Comparison of ENCODE assay signal across 7 mouse cellular contexts in genomic region chr5:150521937-150522866, GRCm38 (mm10). TPM values are rescaled to one million over a fixed set of nuclear protein-coding genes. Genes with fewer than 3 reads are reported as not detected.
DNase-seq lines count a peak whose midpoint lies in the region; ATAC-seq lines count a peak whose summit lies in the region.

Gene Brca2, plus strand, starts transcription at chr5:150522630.

- 5% methylated on average over 63 of the region's 63 CpGs for WGBS in intestine, embryonic 15.5 days
- WGBS in midbrain, embryonic 10.5 days: 7% methylated on average over 63 of the region's 63 CpGs

- peak; percentile 91 to 96 for DNase-seq in adrenal gland, adult (ENCODE audit: inconsistent age in 2 of 2, low spot score in 1 of 2)
- DNase-seq in embryo, embryonic 10.5 days (ENCODE audit: low spot score): peak; percentile 89
- DNase-seq in gastrocnemius, postnatal 25 days: peak; percentile 84
- DNase-seq in left cerebral cortex, postnatal 25 days (ENCODE audit: low spot score in 2 of 2): peak; percentile 91 to 92
- peak; percentile 94 for DNase-seq in midbrain, embryonic 10.5 days (ENCODE audit: low spot score)
- DNase-seq in right cerebral cortex, postnatal 4 days: peak; percentile 95

- H3K9ac ChIP-seq in intestine, embryonic 15.5 days: peak within 1 kb of the TSS; percentile 83

- ATAC-seq in intestine, embryonic 15.5 days: peak; percentile 98

- H3K36me3 ChIP-seq in intestine, embryonic 15.5 days: no peaks in the 10 kb centered on the region
- peaks cover 12% of the 10 kb centered on the region for H3K36me3 ChIP-seq in midbrain, embryonic 10.5 days

- peak within 1 kb of the TSS; percentile 68 for H3K4me2 ChIP-seq in intestine, embryonic 15.5 days (replicated peaks)

- no peaks in the 10 kb centered on the region for H3K27me3 ChIP-seq in intestine, embryonic 15.5 days (replicated peaks)
- no peaks in the 10 kb centered on the region for H3K27me3 ChIP-seq in midbrain, embryonic 10.5 days (ENCODE audit: low read depth, poor library complexity, severe bottlenecking)

- peaks cover 5% of the 10 kb centered on the region; the same call in 1 of the 2 replicates for H3K4me1 ChIP-seq in intestine, embryonic 15.5 days (replicated peaks)
- peaks cover 18% of the 10 kb centered on the region for H3K4me1 ChIP-seq in midbrain, embryonic 10.5 days

- H3K4me3 ChIP-seq in intestine, embryonic 15.5 days (replicated peaks): peak within 1 kb of the TSS; percentile 76
- peak within 1 kb of the TSS; percentile 87 for H3K4me3 ChIP-seq in midbrain, embryonic 10.5 days

- H3K27ac ChIP-seq in intestine, embryonic 15.5 days: peak within 1 kb of the TSS; percentile 85
- H3K27ac ChIP-seq in midbrain, embryonic 10.5 days (replicated peaks): peak within 1 kb of the TSS; percentile 96

- intact Hi-C loops in left cerebral cortex, postnatal 25 days (cut with DNase I): loop anchor here (2.0 kb wide), 1 partner anchor 143 kb away; no protein-coding TSS in a partner anchor

- no peaks in the 10 kb centered on the region for H3K9me3 ChIP-seq in intestine, embryonic 15.5 days
- no peaks in the 10 kb centered on the region for H3K9me3 ChIP-seq in midbrain, embryonic 10.5 days (replicated peaks)

RNA-seq across cellular contexts. Expression of gene Brca2, which starts in this region (rescaled TPM):
- total RNA-seq in gastrocnemius, postnatal 25 days (2021): 1 to 10 TPM in 1 of 2 experiments, under 1 TPM in 1; 0.77 to 1.3 TPM
- 16.2 and 20.0 TPM in 2 replicates for polyA plus RNA-seq in intestine, embryonic 15.5 days (2015; fragmentation: Nextera tagmentation; extraction: Ambion mirVana)
- total RNA-seq in left cerebral cortex, postnatal 25 days (2021): 1 to 10 TPM; 5.7 to 6.0 TPM
- 34.9 and 36.1 TPM in 2 replicates for polyA plus RNA-seq in midbrain, embryonic 10.5 days (2016; fragmentation: Nextera tagmentation; extraction: Ambion mirVana)

Comparison
In these comparisons a context has a peak if more than half of its experiments do, and no peak if none do; other contexts are left out.
1. Peak in every context shown above with its lines: DNase-seq, ATAC-seq, H3K4me3 ChIP-seq and H3K27ac ChIP-seq.